Mouse (Mus musculus): ENCODE results near the gene Frmd4b.

GRCm38 (mm10) chr6:97290687-97291086, 326.7 kb downstream of the Frmd4b start:
- no peak for TF ChIP-seq CTCF (IDR thresholded peaks at IDR 0.05; ENCODE audit: control insufficient read depth, insufficient read depth, insufficient replicate concordance, low read depth, low read length)
- TF ChIP-seq POLR2A (IDR thresholded peaks at IDR 0.05; ENCODE audit: control insufficient read depth, low read depth, low read length), result no peak
